ENCODE assay signal across 8 mouse cellular contexts in genomic region chr5:30214889-30215288, GRCm38 (mm10). TPM values are rescaled to one million over a fixed set of nuclear protein-coding genes. Genes with fewer than 3 reads are reported as not detected.
DNase-seq lines count a peak whose midpoint lies in the region; ATAC-seq and TF ChIP-seq lines count a peak whose summit lies in the region.

No protein-coding gene starts in this region.

- TF ChIP-seq POLR2A in limb, embryonic 14.5 days (IDR thresholded peaks at IDR 0.05; ENCODE audit: borderline replicate concordance, extremely low read depth, insufficient read depth, insufficient read length): no peak

- 12% methylated on average over 4 of the region's 4 CpGs for WGBS in limb, embryonic 14.5 days

- peak; percentile 50 for DNase-seq in cerebellum, adult 11 months
- DNase-seq in ovary, postnatal 36 days (ENCODE audit: low spot score): peak; percentile 21
- DNase-seq in ovary, postnatal 10 days (ENCODE audit: low spot score): no peak
- DNase-seq in cerebellum, adult 18-20 months: peak; percentile 72 to 74
- DNase-seq in gastrocnemius, postnatal 14 days: peak; percentile 32
- peak; percentile 65 for DNase-seq in limb, embryonic 14.5 days (ENCODE audit: low spot score)
- peak; percentile 44 for DNase-seq in retina, postnatal 7 days (ENCODE audit: low read depth, low spot score)

- ATAC-seq in cerebellum, adult (ENCODE audit: insufficient number of reproducible peaks, low FRiP score, low TSS enrichment): no peak; the same call in 1 of the 2 replicates
- no peak for ATAC-seq in limb, embryonic 14.5 days (ENCODE audit: low FRiP score, low read depth)

- no peaks in the 10 kb centered on the region for H3K4me1 ChIP-seq in limb, embryonic 14.5 days (ENCODE audit: control insufficient read depth, insufficient read depth, low read length)

- no peak overlapping the region for H3K4me3 ChIP-seq in limb, embryonic 14.5 days (replicated peaks; ENCODE audit: low read length)

- H3K36me3 ChIP-seq in limb, embryonic 14.5 days (ENCODE audit: control insufficient read depth, insufficient read depth, low read length): no peaks in the 10 kb centered on the region

- no peaks in the 10 kb centered on the region for H3K27me3 ChIP-seq in limb, embryonic 14.5 days (ENCODE audit: control insufficient read depth, insufficient read depth, low read length)

- H3K9me3 ChIP-seq in limb, embryonic 14.5 days (ENCODE audit: control insufficient read depth, low read length): no peaks in the 10 kb centered on the region

- no peak overlapping the region for H3K4me2 ChIP-seq in limb, embryonic 14.5 days (replicated peaks; ENCODE audit: low read depth, low read length, severe bottlenecking)

- no peak overlapping the region for H3K9ac ChIP-seq in limb, embryonic 14.5 days (ENCODE audit: low read depth, low read length, severe bottlenecking)

- H3K27ac ChIP-seq in limb, embryonic 14.5 days (replicated peaks; ENCODE audit: low read depth, low read length): no peak overlapping the region

- intact Hi-C loops in gastrocnemius, postnatal 14 days (cut with DNase I; ENCODE audit: low total_unique reads): no loop called here

RNA-seq across cellular contexts. Expression of gene Adgrf3, which starts 9.4 kb away (rescaled TPM):
- total RNA-seq in gastrocnemius, postnatal 14 days (2021): not detected
- polyA plus RNA-seq in limb, embryonic 14.5 days (2012; rRNA removed): 0.14 and 0.24 TPM in 2 replicates
- polyA plus RNA-seq in limb, embryonic 14.5 days (2014; fragmentation: Nextera tagmentation; extraction: Ambion mirVana): 0.22 TPM in 1 of 2 replicates, not detected in the other

RNA-seq across cellular contexts. Expression of gene Selenoi, which starts 17.5 kb away (rescaled TPM):
- total RNA-seq in gastrocnemius, postnatal 14 days (2021): 10 to 100 TPM in 1 of 2 experiments, 1 to 10 TPM in 1; 9.0 to 11.2 TPM
- polyA plus RNA-seq in limb, embryonic 14.5 days (2012; rRNA removed): 34.3 and 48.3 TPM in 2 replicates
- polyA plus RNA-seq in limb, embryonic 14.5 days (2014; fragmentation: Nextera tagmentation; extraction: Ambion mirVana): 20.0 and 21.7 TPM in 2 replicates

RNA-seq across cellular contexts. Expression of gene Hadhb, which starts 59.8 kb away (rescaled TPM):
- total RNA-seq in gastrocnemius, postnatal 14 days (2021): 100 to 1,000 TPM; 258 to 390 TPM
- 73.4 and 74.3 TPM in 2 replicates for polyA plus RNA-seq in limb, embryonic 14.5 days (2012; rRNA removed)
- polyA plus RNA-seq in limb, embryonic 14.5 days (2014; fragmentation: Nextera tagmentation; extraction: Ambion mirVana): 128 and 132 TPM in 2 replicates

RNA-seq across cellular contexts. Expression of gene Hadha, which starts 59.9 kb away (rescaled TPM):
- total RNA-seq in gastrocnemius, postnatal 14 days (2021): 100 to 1,000 TPM; 271 to 383 TPM
- polyA plus RNA-seq in limb, embryonic 14.5 days (2012; rRNA removed): 63.8 and 84.0 TPM in 2 replicates
- 123 and 124 TPM in 2 replicates for polyA plus RNA-seq in limb, embryonic 14.5 days (2014; fragmentation: Nextera tagmentation; extraction: Ambion mirVana)
